In the genomic region with DNA sequence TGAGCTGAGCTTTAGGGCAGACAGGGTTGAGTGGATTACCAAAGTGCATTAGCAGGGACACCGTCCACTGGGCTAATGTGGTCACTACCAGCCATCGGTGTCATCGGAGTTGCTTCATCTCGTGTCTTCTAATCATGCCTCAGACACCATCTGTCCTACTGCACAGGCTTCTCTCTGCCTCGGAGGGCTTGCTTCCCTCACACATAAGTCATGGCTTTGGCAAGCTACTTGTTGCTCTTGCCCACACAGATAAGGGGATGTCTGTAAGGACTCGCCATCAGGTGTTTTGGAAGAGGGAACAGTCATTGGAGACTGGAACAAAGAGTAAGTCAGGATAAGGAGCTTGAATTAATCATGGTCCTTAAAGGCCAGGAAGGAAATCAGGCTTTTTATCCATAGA, we compare ENCODE assay signal across 18 mouse cellular contexts.
"Had no signal": no experiment of that assay in that cellular context is flagged by ENCODE, and none has a peak within 500 bp of the region (broad histone marks: within the 10 kb centered on the region; RNA-seq: fewer than 3 reads in every experiment).

No protein-coding gene starts in this region.

- H3K27ac ChIP-seq: liver, embryonic 14.5 days; midbrain, embryonic 10.5 days; midbrain, embryonic 13.5 days; neural tube, embryonic 13.5 days; neural tube, embryonic 15.5 days had no signal

- DNase-seq: lung, adult 18-20 months; lung, embryonic 14.5 days; lung, postnatal 10 days; lung, postnatal 4 days; right cerebral cortex, adult 18-20 months; right cerebral cortex, postnatal 25 days; right cerebral cortex, postnatal 4 days; spleen, adult 18-20 months; thymus, adult 18-20 months; thymus, postnatal 25 days; thymus, postnatal 4 days had no signal

- H3K27me3 ChIP-seq: midbrain, embryonic 13.5 days; neural tube, embryonic 13.5 days; neural tube, embryonic 15.5 days had no signal

- H3K9me3 ChIP-seq: midbrain, embryonic 10.5 days; midbrain, embryonic 13.5 days; neural tube, embryonic 13.5 days; neural tube, embryonic 15.5 days had no signal

- H3K9ac ChIP-seq: liver, embryonic 14.5 days; lung, embryonic 14.5 days; midbrain, embryonic 13.5 days; neural tube, embryonic 13.5 days; neural tube, embryonic 15.5 days had no signal

- H3K4me2 ChIP-seq: lung, embryonic 14.5 days; midbrain, embryonic 13.5 days; neural tube, embryonic 13.5 days; neural tube, embryonic 15.5 days had no signal

- H3K4me1 ChIP-seq: midbrain, embryonic 10.5 days; midbrain, embryonic 13.5 days; neural tube, embryonic 13.5 days; neural tube, embryonic 15.5 days had no signal

- ATAC-seq: midbrain, embryonic 13.5 days; midbrain, embryonic 16.5 days had no signal

- H3K4me3 ChIP-seq: midbrain, embryonic 10.5 days; midbrain, embryonic 13.5 days; myocyte; neural tube, embryonic 13.5 days; neural tube, embryonic 15.5 days had no signal

- H3K36me3 ChIP-seq: midbrain, embryonic 10.5 days; midbrain, embryonic 13.5 days; neural tube, embryonic 13.5 days; neural tube, embryonic 15.5 days had no signal
